Comparison of ENCODE assay signal across 19 mouse cellular contexts in genomic region chr4:98563082-98563481, GRCm38 (mm10).
A peak's percentile ranks its signal among the peaks of the same experiment; 100 is the strongest.
DNase-seq lines count a peak whose midpoint lies in the region; ATAC-seq and TF ChIP-seq lines count a peak whose summit lies in the region.
"Had no signal": no experiment of that assay in that cellular context is flagged by ENCODE, and none has a peak within 500 bp of the region (broad histone marks: within the 10 kb centered on the region; RNA-seq: fewer than 3 reads in every experiment).

No protein-coding gene starts in this region.

- H3K4me1 ChIP-seq in heart, embryonic 16.5 days (ENCODE audit: control insufficient read depth, insufficient read depth, low read length), result peaks cover 26% of the 10 kb centered on the region
- peaks cover 7% of the 10 kb centered on the region; the same call in 1 of the 2 replicates for H3K4me1 ChIP-seq in embryonic facial prominence, embryonic 14.5 days (ENCODE audit: control insufficient read depth, insufficient read depth, low read length)
- peaks cover 24% of the 10 kb centered on the region for H3K4me1 ChIP-seq in limb, embryonic 14.5 days (ENCODE audit: control insufficient read depth, insufficient read depth, low read length)
- H3K4me1 ChIP-seq: liver, embryonic 15.5 days had no signal

- intact Hi-C loops in gastrocnemius, adult 2 months (cut with DNase I), result no loop called here
- intact Hi-C loops in left cerebral cortex, adult 2 months (cut with DNase I), result no loop called here

- TF ChIP-seq POLR2A in limb, embryonic 14.5 days (IDR thresholded peaks at IDR 0.05; ENCODE audit: borderline replicate concordance, extremely low read depth, insufficient read depth, insufficient read length), result no peak

- DNase-seq in gastrocnemius, adult 2 months, result no peak
- no peak for DNase-seq in gastrocnemius, postnatal 25 days
- no peak for DNase-seq in heart, adult 18-20 months
- peak; percentile 19 for DNase-seq in embryonic facial prominence, embryonic 14.5 days (ENCODE audit: low spot score)
- DNase-seq in limb, embryonic 14.5 days (ENCODE audit: low spot score), result no peak
- no peak for DNase-seq in left cerebral cortex, adult 2 months (ENCODE audit: extremely low spot score in 1 of 2, low spot score in 2 of 2)
- DNase-seq: cerebellum, postnatal 36 days; gastrocnemius, postnatal 36 days; left cerebral cortex, postnatal 4 days; right cerebral cortex, adult 18-20 months; thymus, adult 2 months had no signal

- peak overlapping the region; percentile 51; the same call in 1 of the 2 replicates for H3K9ac ChIP-seq in heart, embryonic 16.5 days (ENCODE audit: low read length)
- no peak overlapping the region for H3K9ac ChIP-seq in embryonic facial prominence, embryonic 14.5 days (ENCODE audit: low read depth, low read length)
- H3K9ac ChIP-seq in limb, embryonic 14.5 days (ENCODE audit: low read depth, low read length, severe bottlenecking), result no peak overlapping the region
- H3K9ac ChIP-seq: hindbrain, embryonic 14.5 days; liver, embryonic 15.5 days; midbrain, embryonic 12.5 days had no signal

- no peaks in the 10 kb centered on the region for H3K9me3 ChIP-seq in heart, embryonic 16.5 days (replicated peaks; ENCODE audit: control insufficient read depth, low read length)
- H3K9me3 ChIP-seq in embryonic facial prominence, embryonic 14.5 days (ENCODE audit: control insufficient read depth, low read length), result no peaks in the 10 kb centered on the region
- H3K9me3 ChIP-seq in limb, embryonic 14.5 days (ENCODE audit: control insufficient read depth, low read length), result no peaks in the 10 kb centered on the region
- H3K9me3 ChIP-seq: liver, embryonic 15.5 days; midbrain, embryonic 12.5 days had no signal

- no peaks in the 10 kb centered on the region for H3K27me3 ChIP-seq in heart, embryonic 16.5 days (ENCODE audit: control insufficient read depth, insufficient read depth, low read length)
- no peaks in the 10 kb centered on the region for H3K27me3 ChIP-seq in embryonic facial prominence, embryonic 14.5 days (replicated peaks; ENCODE audit: control insufficient read depth, insufficient read depth, low read length)
- no peaks in the 10 kb centered on the region for H3K27me3 ChIP-seq in limb, embryonic 14.5 days (ENCODE audit: control insufficient read depth, insufficient read depth, low read length)
- H3K27me3 ChIP-seq: CH12.LX; liver, embryonic 15.5 days; midbrain, embryonic 12.5 days had no signal

- WGBS in heart, embryonic 16.5 days, result 36% methylated on average over 5 of the region's 5 CpGs
- WGBS in embryonic facial prominence, embryonic 14.5 days, result 42% methylated on average over 5 of the region's 5 CpGs
- WGBS in limb, embryonic 14.5 days, result 77% methylated on average over 5 of the region's 5 CpGs

- H3K4me3 ChIP-seq in gastrocnemius, adult 2 months, result no peak overlapping the region
- H3K4me3 ChIP-seq in heart, embryonic 16.5 days (ENCODE audit: low read length), result no peak overlapping the region
- H3K4me3 ChIP-seq in embryonic facial prominence, embryonic 14.5 days (ENCODE audit: low read depth, low read length), result no peak overlapping the region
- H3K4me3 ChIP-seq in limb, embryonic 14.5 days (replicated peaks; ENCODE audit: low read length), result no peak overlapping the region
- no peak overlapping the region for H3K4me3 ChIP-seq in left cerebral cortex, adult 2 months
- H3K4me3 ChIP-seq: layer of hippocampus, adult 2 months; liver, embryonic 15.5 days; midbrain, embryonic 12.5 days had no signal

- H3K4me2 ChIP-seq in heart, embryonic 16.5 days (ENCODE audit: low read depth, low read length), result peak overlapping the region; percentile 45
- no peak overlapping the region for H3K4me2 ChIP-seq in embryonic facial prominence, embryonic 14.5 days (ENCODE audit: low read depth, low read length)
- no peak overlapping the region for H3K4me2 ChIP-seq in limb, embryonic 14.5 days (replicated peaks; ENCODE audit: low read depth, low read length, severe bottlenecking)
- H3K4me2 ChIP-seq: hindbrain, embryonic 14.5 days; liver, embryonic 15.5 days; midbrain, embryonic 12.5 days had no signal

- H3K27ac ChIP-seq in gastrocnemius, adult 2 months, result 0 out of 2 replicates have a peak overlapping the region, but pooled peaks have one; percentile 24
- peak overlapping the region; percentile 98 for H3K27ac ChIP-seq in heart, embryonic 16.5 days (ENCODE audit: low read length)
- peak overlapping the region; percentile 6; the same call in 1 of the 2 replicates for H3K27ac ChIP-seq in embryonic facial prominence, embryonic 14.5 days (replicated peaks; ENCODE audit: low read depth, low read length)
- H3K27ac ChIP-seq in limb, embryonic 14.5 days (replicated peaks; ENCODE audit: low read depth, low read length), result peak overlapping the region; percentile 55; the same call in 1 of the 2 replicates
- H3K27ac ChIP-seq in left cerebral cortex, adult 2 months, result no peak overlapping the region
- H3K27ac ChIP-seq: hindbrain, embryonic 14.5 days; layer of hippocampus, adult 2 months; liver, embryonic 15.5 days; macrophage; midbrain, embryonic 12.5 days had no signal

- H3K36me3 ChIP-seq in heart, embryonic 16.5 days (ENCODE audit: control insufficient read depth, insufficient read depth), result no peaks in the 10 kb centered on the region
- no peaks in the 10 kb centered on the region for H3K36me3 ChIP-seq in embryonic facial prominence, embryonic 14.5 days (ENCODE audit: control insufficient read depth, insufficient read depth, low read length)
- no peaks in the 10 kb centered on the region for H3K36me3 ChIP-seq in limb, embryonic 14.5 days (ENCODE audit: control insufficient read depth, insufficient read depth, low read length)
- H3K36me3 ChIP-seq: liver, embryonic 15.5 days; midbrain, embryonic 12.5 days had no signal

- TF ChIP-seq CTCF in gastrocnemius, adult 2 months (IDR thresholded peaks at IDR 0.05), result no peak
- TF ChIP-seq CTCF in left cerebral cortex, adult 2 months (IDR thresholded peaks at IDR 0.05), result no peak

- 0 out of 2 replicates have a peak, but pooled peaks have one; percentile 53 for ATAC-seq in heart, embryonic 16.5 days (replicated peaks; ENCODE audit: extremely low read depth, insufficient read depth, low FRiP score)
- ATAC-seq in embryonic facial prominence, embryonic 14.5 days (ENCODE audit: low read depth), result peak; percentile 50; the same call in 1 of the 2 replicates
- ATAC-seq in limb, embryonic 14.5 days (ENCODE audit: low FRiP score, low read depth), result 0 out of 2 replicates have a peak, but pooled peaks have one; percentile 32
- ATAC-seq in erythroid progenitor cell, adult 5-6 weeks (replicated peaks; ENCODE audit: low FRiP score, poor library complexity, severe bottlenecking), result no peak
